Mouse (Mus musculus): Measurements from ENCODE around the gene Adra1b. TPM values are rescaled to one million over a fixed set of nuclear protein-coding genes. Genes with fewer than 3 reads are reported as not detected.

Gene Adra1b
- polyA plus RNA-seq, 1 experiment from 2014 or later, result 1.1 TPM

- H3K4me1 ChIP-seq, result no peaks in the 10 kb centered on the region
- no peak overlapping the region for H3K4me2 ChIP-seq
- no peaks in the 10 kb centered on the region for H3K36me3 ChIP-seq
- H3K9ac ChIP-seq, result no peak overlapping the region
- no peaks in the 10 kb centered on the region for H3K27me3 ChIP-seq
- H3K27ac ChIP-seq, result no peak overlapping the region
- H3K4me3 ChIP-seq, result no peak overlapping the region
- no peak for ATAC-seq (ENCODE audit: insufficient number of reproducible peaks, low FRiP score, low TSS enrichment, low read depth)
- no peaks in the 10 kb centered on the region for H3K9me3 ChIP-seq
- WGBS, result 65% methylated on average over 8 of the region's 8 CpGs
These were observed 11.6 kb downstream of the Adra1b start for GRCm38 (mm10) chr11:43889208-43889915.

GRCm38 (mm10) chr11:43888736-43889135, 12.3 kb downstream of the Adra1b start:
- Histone ChIP-seq H3K4me3 (no peak overlapping the region), H3K36me3 (no peaks in the 10 kb centered on the region), H3K27ac (no peak overlapping the region), H3K4me2 (no peak overlapping the region), H3K9me3 (no peaks in the 10 kb centered on the region), H3K4me1 (no peaks in the 10 kb centered on the region), H3K9ac (no peak overlapping the region), H3K27me3 (no peaks in the 10 kb centered on the region)
- 86% methylated on average over 8 of the region's 8 CpGs for WGBS
- ATAC-seq (ENCODE audit: insufficient number of reproducible peaks, low FRiP score, low TSS enrichment, low read depth), result no peak

- H3K4me3 ChIP-seq, result no peak overlapping the region
These were observed 13.4 kb downstream of the Adra1b start for GRCm38 (mm10) chr11:43887597-43887996.

GRCm38 (mm10) chr11:43884521-43884920, 16.5 kb downstream of the Adra1b start:
- no peaks in the 10 kb centered on the region for H3K27me3 ChIP-seq
- H3K4me2 ChIP-seq, result no peak overlapping the region
- no peaks in the 10 kb centered on the region for H3K4me1 ChIP-seq
- H3K36me3 ChIP-seq, result no peaks in the 10 kb centered on the region
- no peaks in the 10 kb centered on the region for H3K9me3 ChIP-seq
- no peak overlapping the region for H3K27ac ChIP-seq
- no peak for ATAC-seq (ENCODE audit: insufficient number of reproducible peaks, low FRiP score, low TSS enrichment, low read depth)
- H3K9ac ChIP-seq, result no peak overlapping the region
- no peak overlapping the region for H3K4me3 ChIP-seq

More at GRCm38 (mm10) chr11:43887597-43887996, 13.4 kb downstream of the Adra1b start:
- no peaks in the 10 kb centered on the region for H3K4me1 ChIP-seq
- H3K9ac ChIP-seq, result no peak overlapping the region
- no peaks in the 10 kb centered on the region for H3K27me3 ChIP-seq
- no peak overlapping the region for H3K27ac ChIP-seq
- 0 out of 2 replicates have a peak, but pooled peaks have one; percentile 23 for ATAC-seq (ENCODE audit: insufficient number of reproducible peaks, low FRiP score, low TSS enrichment, low read depth)
- no peaks in the 10 kb centered on the region for H3K9me3 ChIP-seq
- no peaks in the 10 kb centered on the region for H3K36me3 ChIP-seq
- no peak overlapping the region for H3K4me2 ChIP-seq

- no peaks in the 10 kb centered on the region for H3K4me1 ChIP-seq
- no peak overlapping the region for H3K4me3 ChIP-seq
- no peaks in the 10 kb centered on the region for H3K36me3 ChIP-seq
- no peak overlapping the region for H3K27ac ChIP-seq
- no peak overlapping the region for H3K4me2 ChIP-seq
- 87% methylated on average over 5 of the region's 5 CpGs for WGBS
- H3K9me3 ChIP-seq, result no peaks in the 10 kb centered on the region
- no peak for ATAC-seq (ENCODE audit: insufficient number of reproducible peaks, low FRiP score, low TSS enrichment, low read depth)
- no peaks in the 10 kb centered on the region for H3K27me3 ChIP-seq
- no peak overlapping the region for H3K9ac ChIP-seq
These were observed 17.3 kb downstream of the Adra1b start for GRCm38 (mm10) chr11:43883641-43884181.

- Histone ChIP-seq H3K4me2 (no peak overlapping the region), H3K27me3 (no peaks in the 10 kb centered on the region), H3K4me1 (no peaks in the 10 kb centered on the region), H3K4me3 (no peak overlapping the region), H3K9ac (no peak overlapping the region), H3K27ac (no peak overlapping the region), H3K9me3 (no peaks in the 10 kb centered on the region), H3K36me3 (no peaks in the 10 kb centered on the region)
- no peak for ATAC-seq (ENCODE audit: insufficient number of reproducible peaks, low FRiP score, low TSS enrichment, low read depth)
- 79% methylated on average over 5 of the region's 5 CpGs for WGBS
These were observed 23.8 kb downstream of the Adra1b start for GRCm38 (mm10) chr11:43877211-43877610.

GRCm38 (mm10) chr11:43867721-43868281, 33.2 kb downstream of the Adra1b start:
- Histone ChIP-seq H3K9ac (no peak overlapping the region), H3K9me3 (no peaks in the 10 kb centered on the region), H3K4me3 (no peak overlapping the region), H3K4me2 (no peak overlapping the region), H3K27me3 (no peaks in the 10 kb centered on the region), H3K36me3 (no peaks in the 10 kb centered on the region), H3K27ac (no peak overlapping the region), H3K4me1 (no peaks in the 10 kb centered on the region)
- WGBS, result 50% methylated on average over 4 of the region's 4 CpGs
- ATAC-seq (ENCODE audit: insufficient number of reproducible peaks, low FRiP score, low TSS enrichment, low read depth), result no peak

- Histone ChIP-seq H3K27ac (no peak overlapping the region), H3K4me1 (no peaks in the 10 kb centered on the region), H3K9ac (no peak overlapping the region), H3K4me3 (no peak overlapping the region), H3K36me3 (no peaks in the 10 kb centered on the region), H3K4me2 (no peak overlapping the region), H3K27me3 (no peaks in the 10 kb centered on the region), H3K9me3 (no peaks in the 10 kb centered on the region)
- WGBS, result 74% methylated on average over 6 of the region's 6 CpGs
- no peak for ATAC-seq (ENCODE audit: insufficient number of reproducible peaks, low FRiP score, low TSS enrichment, low read depth)
These were observed 35.5 kb downstream of the Adra1b start for GRCm38 (mm10) chr11:43865298-43866165.

GRCm38 (mm10) chr11:43853046-43853445, 48.0 kb downstream of the Adra1b start:
- H3K9me3 ChIP-seq, result no peaks in the 10 kb centered on the region
- H3K27ac ChIP-seq, result no peak overlapping the region
- no peak overlapping the region for H3K9ac ChIP-seq
- no peaks in the 10 kb centered on the region for H3K27me3 ChIP-seq
- no peak overlapping the region for H3K4me3 ChIP-seq
- no peak overlapping the region for H3K4me2 ChIP-seq
- no peaks in the 10 kb centered on the region for H3K4me1 ChIP-seq
- 76% methylated on average over 6 of the region's 6 CpGs for WGBS
- no peaks in the 10 kb centered on the region for H3K36me3 ChIP-seq
- no peak for ATAC-seq (ENCODE audit: insufficient number of reproducible peaks, low FRiP score, low TSS enrichment, low read depth)

GRCm38 (mm10) chr11:43848056-43848455, 53.0 kb downstream of the Adra1b start:
- no peak for ATAC-seq (ENCODE audit: insufficient number of reproducible peaks, low FRiP score, low TSS enrichment, low read depth)
- Histone ChIP-seq H3K4me1 (no peaks in the 10 kb centered on the region), H3K9me3 (no peaks in the 10 kb centered on the region), H3K27ac (no peak overlapping the region), H3K4me3 (no peak overlapping the region), H3K36me3 (no peaks in the 10 kb centered on the region), H3K9ac (no peak overlapping the region), H3K27me3 (no peaks in the 10 kb centered on the region), H3K4me2 (no peak overlapping the region)
- WGBS, result 81% methylated on average over 4 of the region's 4 CpGs

GRCm38 (mm10) chr11:43841596-43841995, 59.4 kb downstream of the Adra1b start:
- Histone ChIP-seq H3K9me3 (no peaks in the 10 kb centered on the region), H3K4me3 (no peak overlapping the region), H3K27ac (no peak overlapping the region), H3K4me2 (no peak overlapping the region), H3K4me1 (peaks cover 3% of the 10 kb centered on the region), H3K27me3 (peaks cover 12% of the 10 kb centered on the region), H3K36me3 (no peaks in the 10 kb centered on the region), H3K9ac (no peak overlapping the region)
- ATAC-seq (ENCODE audit: insufficient number of reproducible peaks, low FRiP score, low TSS enrichment, low read depth), result no peak
- WGBS, result 60% methylated on average over 10 of the region's 10 CpGs

- Histone ChIP-seq H3K27me3 (peaks cover 23% of the 10 kb centered on the region), H3K36me3 (no peaks in the 10 kb centered on the region), H3K9me3 (no peaks in the 10 kb centered on the region), H3K9ac (no peak overlapping the region), H3K4me3 (no peak overlapping the region), H3K27ac (no peak overlapping the region), H3K4me1 (peaks cover 7% of the 10 kb centered on the region), H3K4me2 (no peak overlapping the region)
- no peak for ATAC-seq (ENCODE audit: insufficient number of reproducible peaks, low FRiP score, low TSS enrichment, low read depth)
- 59% methylated on average over 6 of the region's 6 CpGs for WGBS
These were observed 60.5 kb downstream of the Adra1b start for GRCm38 (mm10) chr11:43840491-43840890.

Data from limb, embryonic 15.5 days (tissue).